ENCODE assay signal across 15 mouse cellular contexts in the genomic region with DNA sequence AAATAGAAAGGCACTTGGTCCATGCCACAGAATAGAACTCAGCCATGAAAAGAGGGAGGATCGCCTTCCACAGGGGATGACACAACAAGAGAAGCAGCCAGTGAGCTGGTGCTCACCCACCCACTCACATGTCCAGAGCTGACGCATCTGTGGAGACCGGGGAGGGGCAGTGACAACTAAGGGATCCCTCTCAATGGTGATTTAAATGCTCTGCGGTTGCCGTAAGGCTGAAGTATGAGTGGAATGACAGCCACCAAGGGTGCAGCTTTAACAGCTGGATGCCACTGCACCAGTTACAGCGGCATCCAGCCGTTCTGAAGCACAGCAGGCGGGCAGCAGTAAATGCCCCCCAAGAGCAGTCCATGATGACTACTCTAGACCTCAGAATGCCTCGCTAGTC.
DNase-seq lines count a peak whose midpoint lies in the region.
"Had no signal": no experiment of that assay in that cellular context is flagged by ENCODE, and none has a peak within 500 bp of the region (broad histone marks: within the 10 kb centered on the region; RNA-seq: fewer than 3 reads in every experiment).

No protein-coding gene starts in this region.

- intact Hi-C loops in left cerebral cortex, postnatal 14 days (cut with DNase I), result no loop called here
- intact Hi-C loops in left cerebral cortex, postnatal 4 days (cut with DNase I), result no loop called here

- DNase-seq in left cerebral cortex, postnatal 14 days (ENCODE audit: low spot score in 2 of 2), result peak; percentile 16 to 54
- DNase-seq in left cerebral cortex, postnatal 4 days, result no peak
- DNase-seq in 3T3-L1 (ENCODE audit: low read depth, low spot score), result peak; percentile 92
- peak; percentile 74 for DNase-seq in Muller cell, postnatal 12 days (ENCODE audit: inconsistent ontology term)
- DNase-seq in fibroblast of lung, adult 2 months (ENCODE audit: low read depth), result peak; percentile 9
- DNase-seq in cerebellum, adult 9-11 months, result no peak
- no peak for DNase-seq in thymus, adult 18-20 months
- DNase-seq in ovary, postnatal 36 days (ENCODE audit: low spot score), result no peak
- DNase-seq: adrenal gland, adult 2 months; cerebellum, postnatal 10 days; gastrocnemius, postnatal 36 days; kidney, adult 2 months; kidney, postnatal 25 days; lung, postnatal 4 days; thymus, postnatal 4 days had no signal

Comparison
In these comparisons a context has a peak if more than half of its experiments do, and no peak if none do; other contexts are left out.
1. DNase-seq: peak in left cerebral cortex, postnatal 14 days (2 of 2), 3T3-L1 (single experiment), Muller cell, postnatal 12 days (single experiment) and fibroblast of lung, adult 2 months (single experiment); none in left cerebral cortex, postnatal 4 days (single experiment), cerebellum, adult 9-11 months (single experiment), thymus, adult 18-20 months (0 of 2) and ovary, postnatal 36 days (single experiment).